Mouse (Mus musculus) hematopoietic stem cell, adult 5-6 weeks (primary cell): ENCODE data around the gene Hck. TPM values are rescaled to one million over a fixed set of nuclear protein-coding genes. Genes with fewer than 3 reads are reported as not detected.

Experiments used
- ATAC-seq, 2 experiments: fragments of 125-278 bp in 1 of 2; replicated peaks in 1 of 2; 2 replicates each; pipeline ENCODE4 v1.8.0; 2016 to 2017; ENCODE audit warnings: inconsistent platforms in 2 of 2, mild to moderate bottlenecking in 2 of 2, moderate number of reproducible peaks in 2 of 2, low read depth in 1 of 2, moderate TSS enrichment in 1 of 2; ENCODE audit not compliant: low FRiP score in 2 of 2, poor library complexity in 2 of 2, severe bottlenecking in 2 of 2, insufficient read depth in 1 of 2, low TSS enrichment in 1 of 2
- total RNA-seq: library from RNA; stranded (forward); fragments of 172-1452, 232-1000 nt; gene quantifications from 2 replicates; pipeline ENCODE4 v1.2.3, GENCODE M21; 2017

The Hck gene
- 9.0 and 26.3 TPM in 2 replicates for total RNA-seq

- ATAC-seq, result peak; percentile 67 to 82
These were observed at the start of gene Hck for GRCm38 (mm10) chr2:153108313-153109264. Gene Hck, plus strand, starts transcription at chr2:153108468.

DNA sequence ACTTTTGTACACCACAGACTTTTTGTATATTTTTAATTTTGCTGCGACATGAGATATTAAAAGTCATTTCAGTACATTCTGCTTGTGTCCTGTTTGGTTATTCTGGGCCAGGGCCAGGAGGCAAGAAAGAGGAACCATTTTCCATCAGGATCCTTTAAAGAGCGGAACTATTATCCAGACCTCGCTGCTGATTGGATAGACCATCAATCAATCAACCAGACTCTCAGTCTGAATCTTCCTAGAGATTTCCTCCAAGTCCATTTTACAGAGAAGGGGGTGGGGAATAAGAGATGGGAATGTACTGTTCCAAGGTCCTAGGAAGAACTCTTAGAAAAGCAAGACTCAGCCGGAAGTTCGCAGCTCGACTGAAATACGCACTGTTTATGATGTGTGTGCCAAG lies 48.1 kb upstream of the Hck start:
- no peak for ATAC-seq

DNA sequence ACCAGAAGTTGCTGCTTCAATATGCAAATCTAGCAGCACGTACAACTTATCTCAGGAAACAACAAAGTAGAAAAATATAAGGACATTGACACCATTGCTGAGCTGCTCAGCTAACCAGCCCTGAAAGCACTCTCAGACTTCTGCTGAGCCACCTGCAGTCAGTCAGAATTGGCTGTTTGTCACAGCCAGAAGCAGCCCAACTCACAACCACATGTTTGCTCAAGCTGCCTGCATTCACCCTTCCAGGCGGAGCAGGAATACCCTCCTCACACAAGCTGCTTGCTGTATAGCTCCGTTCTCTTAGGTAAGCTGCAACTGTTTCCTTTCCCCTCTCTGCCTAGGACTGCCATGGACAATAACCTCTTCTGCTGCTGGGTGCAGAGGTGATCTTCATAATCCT lies 44.9 kb upstream of the Hck start:
- ATAC-seq, result no peak

DNA sequence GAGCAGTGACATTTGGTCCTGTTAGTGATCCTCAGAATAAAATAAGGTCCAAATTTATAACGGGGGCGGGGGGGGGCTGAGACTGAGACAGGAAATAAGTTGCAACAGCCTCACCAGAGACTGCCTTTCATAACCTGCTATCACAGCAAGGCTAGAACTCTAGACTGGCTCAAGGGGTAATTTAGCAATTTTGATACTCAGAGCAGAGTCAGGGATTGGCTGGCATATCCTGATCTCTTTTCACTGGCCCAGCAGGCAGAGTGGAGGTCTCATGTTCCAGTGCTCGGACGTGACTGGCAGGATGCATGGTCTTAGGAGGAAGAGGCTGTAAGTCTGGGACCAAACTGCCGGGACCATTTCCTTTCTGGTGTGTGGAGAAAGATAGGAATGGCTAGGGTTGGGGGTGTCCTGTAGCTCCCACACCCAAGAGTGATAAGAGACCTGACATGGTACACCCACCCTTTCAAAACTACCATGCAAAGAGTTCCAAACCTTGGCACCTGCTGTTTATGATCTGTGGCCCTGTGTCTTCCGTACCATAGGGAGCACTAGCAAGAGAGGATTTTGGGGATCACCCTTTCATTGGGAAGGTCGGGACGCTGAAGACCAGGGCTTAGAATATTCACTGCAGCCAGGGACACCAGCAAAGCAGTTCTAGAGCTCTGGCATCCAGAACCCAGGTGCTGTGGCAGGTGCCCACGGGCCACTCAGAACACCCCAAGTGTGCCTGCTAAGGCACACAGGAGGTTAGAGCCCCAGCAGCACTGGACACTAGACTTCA lies 43.9 kb upstream of the Hck start:
- ATAC-seq, result no peak; a peak in 1 of 4 replicates

GRCm38 (mm10) chr2:153065747-153066508 lies 42.3 kb upstream of the Hck start, which contains the start of gene Ccm2l:
Gene Ccm2l, plus strand, starts transcription at chr2:153065955.
- peak; percentile 13 to 26; a peak in 1 of 4 replicates for ATAC-seq

DNA sequence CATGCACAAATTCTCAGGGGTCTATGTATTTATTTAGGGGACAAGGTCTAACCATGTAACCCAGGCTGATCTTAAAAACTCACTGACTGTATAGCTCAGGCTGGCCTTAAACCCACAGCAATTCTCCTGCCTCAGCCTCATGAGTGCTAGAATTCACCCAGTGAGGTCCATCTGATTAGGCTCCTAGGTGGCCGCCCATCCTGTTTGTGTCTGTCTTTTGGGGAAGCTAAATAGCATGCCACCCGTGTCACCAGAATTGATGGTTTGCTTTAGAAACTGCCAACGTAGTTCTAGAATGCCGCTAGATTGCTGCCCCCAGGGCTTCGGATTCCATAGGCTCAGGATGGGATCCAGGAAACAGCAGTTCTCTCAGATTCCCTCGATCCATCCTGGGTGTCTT lies 41.3 kb upstream of the Hck start:
- no peak for ATAC-seq

GRCm38 (mm10) chr2:153070762-153071490 lies 37.3 kb upstream of the Hck start:
- no peak for ATAC-seq

DNA sequence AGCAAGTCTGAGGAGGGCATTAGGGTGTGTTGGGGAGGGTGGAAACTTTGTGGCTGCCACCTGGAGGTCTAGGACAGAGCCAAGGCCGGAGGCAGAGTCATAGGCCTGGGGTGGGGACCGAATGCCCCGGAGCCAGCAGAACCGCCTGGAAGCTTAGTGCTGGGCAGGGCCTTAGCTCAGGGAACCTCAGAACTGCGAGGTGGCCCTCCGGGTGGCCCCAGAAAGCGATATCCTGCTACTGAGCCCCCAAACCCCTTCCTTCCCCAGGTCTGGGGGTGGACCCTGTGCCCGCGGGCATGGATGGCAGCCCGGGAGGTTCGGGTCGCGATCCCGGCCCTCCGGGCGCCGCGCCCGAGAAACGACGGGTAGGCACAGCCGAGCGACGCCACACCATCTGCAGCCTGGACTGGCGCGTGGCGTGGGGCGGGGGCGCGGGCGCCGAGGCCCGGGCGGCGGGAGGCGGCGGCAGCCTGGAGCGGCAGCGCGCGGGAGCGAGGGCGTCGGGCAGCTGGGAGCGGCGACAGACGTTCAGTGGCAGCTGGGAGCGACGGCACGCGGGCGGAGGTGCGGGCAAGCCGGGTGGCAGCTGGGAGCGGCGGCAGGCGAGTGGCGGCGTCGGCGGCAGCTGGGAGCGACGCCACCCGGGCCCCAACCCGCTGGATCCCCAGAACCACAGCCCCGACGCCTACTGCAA lies 36.6 kb upstream of the Hck start:
- no peak for ATAC-seq

- no peak for ATAC-seq
These were observed 33.6 kb upstream of the Hck start for GRCm38 (mm10) chr2:153074651-153075050.

- peak; percentile 37 to 54; a peak in 2 of 4 replicates for ATAC-seq
These were observed 32.3 kb upstream of the Hck start for GRCm38 (mm10) chr2:153075961-153076360.

DNA sequence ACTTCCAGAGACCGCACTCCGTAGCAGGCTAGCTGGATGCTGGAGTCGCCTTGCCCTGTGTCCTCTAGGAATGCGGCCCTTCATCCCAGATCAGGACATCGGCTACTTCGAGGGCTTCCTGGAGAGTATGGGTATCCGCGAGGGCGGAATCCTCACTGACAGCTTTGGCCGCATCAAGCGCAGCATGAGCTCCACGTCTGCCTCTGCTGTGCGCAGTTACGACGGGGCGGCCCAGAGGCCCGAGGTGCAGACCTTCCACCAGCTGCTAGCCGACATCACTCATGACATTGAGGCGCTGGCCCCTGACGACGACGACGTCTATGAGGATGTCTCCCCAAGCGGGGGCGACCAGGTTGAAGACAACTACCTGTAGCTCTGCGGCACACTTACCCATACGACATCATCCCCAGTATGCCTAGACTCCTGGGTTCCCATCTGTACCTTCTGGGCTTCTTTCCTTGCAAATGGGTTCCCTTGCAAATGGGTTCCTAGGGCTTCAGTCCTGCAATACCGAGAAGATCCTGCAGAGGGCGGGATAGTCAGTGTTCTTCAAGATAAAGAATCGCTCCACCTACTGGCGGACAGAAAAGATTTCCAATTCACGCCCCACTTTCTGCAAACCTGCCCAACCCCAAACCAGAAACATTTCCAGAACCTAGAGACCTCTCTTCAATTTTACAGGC lies 27.3 kb upstream of the Hck start:
- ATAC-seq, result peak; percentile 41 to 66; a peak in 3 of 4 replicates

GRCm38 (mm10) chr2:153081866-153082265 lies 26.4 kb upstream of the Hck start:
- ATAC-seq, result no peak

DNA sequence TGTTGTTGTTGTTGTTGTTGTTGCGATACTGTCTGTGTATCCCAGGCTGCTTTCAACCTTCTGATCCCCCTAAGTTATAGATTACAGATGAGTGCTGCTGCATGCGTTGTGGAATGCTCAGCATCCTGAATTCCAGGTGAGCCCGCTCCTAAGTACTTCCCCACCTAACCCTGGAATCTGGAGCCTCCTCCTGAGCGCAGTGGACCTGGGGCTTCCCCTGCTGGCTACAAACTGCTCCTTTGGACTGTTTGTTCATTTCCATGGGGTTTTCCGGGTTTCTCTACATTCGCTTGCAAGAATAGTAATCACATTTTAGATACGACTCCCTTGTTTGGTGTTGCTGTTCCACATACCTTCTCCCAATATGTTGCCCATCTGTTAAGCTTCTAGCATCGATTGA lies 25.0 kb upstream of the Hck start:
- no peak for ATAC-seq

DNA sequence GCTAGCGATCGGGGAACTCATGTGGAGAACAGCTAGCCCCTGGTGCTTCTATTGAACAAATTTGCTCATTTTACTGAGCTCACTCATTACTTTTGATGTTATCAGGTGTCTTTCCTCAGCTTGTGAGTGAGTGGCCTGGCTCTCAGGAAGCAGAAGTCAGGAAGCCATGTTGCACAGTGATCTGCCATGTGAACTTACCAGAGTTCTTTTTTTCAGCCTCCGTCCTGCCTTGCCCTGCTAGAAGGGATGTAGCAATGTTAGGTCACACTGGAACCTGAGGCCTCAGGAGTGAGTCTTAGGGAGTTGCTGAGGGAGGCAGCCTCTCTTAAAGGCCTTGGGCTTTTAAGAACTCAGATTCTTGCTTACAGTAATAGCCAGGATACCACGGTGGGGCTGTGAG lies 24.4 kb upstream of the Hck start:
- peak in 1 of 2 experiments; percentile 63; a peak in 2 of 4 replicates for ATAC-seq

GRCm38 (mm10) chr2:153084261-153084976 lies 23.8 kb upstream of the Hck start:
- peak; percentile 85 to 90 for ATAC-seq
